In genomic region chr7:120980931-120981924, GRCm38 (mm10) we compare ENCODE assay signal across 8 mouse cellular contexts. TPM values are rescaled to one million over a fixed set of nuclear protein-coding genes. Genes with fewer than 3 reads are reported as not detected.
DNase-seq lines count a peak whose midpoint lies in the region; ATAC-seq and TF ChIP-seq lines count a peak whose summit lies in the region.

No protein-coding gene starts in this region.

- no peak for TF ChIP-seq RAD21 in MEL (IDR thresholded peaks at IDR 0.05; ENCODE audit: low read depth, low read length)

- no peak for TF ChIP-seq CTCF in MEL (IDR thresholded peaks at IDR 0.05 in 2 of 3, conservative IDR thresholded peaks at IDR 0.05 in 1 of 3; ENCODE audit: control insufficient read depth in 1 of 3, insufficient read depth in 1 of 3, low read depth in 2 of 3, low read length in 3 of 3, poor library complexity in 1 of 3, severe bottlenecking in 1 of 3)

- intact Hi-C loops in heart, postnatal 14 days (cut with DNase I), result loop anchor here (5.0 kb wide), 1 partner anchor 51 kb away; the partner anchor contains the start of gene Mettl9

- H3K27ac ChIP-seq in MEL (ENCODE audit: control insufficient read depth, low read depth, low read length) (no peak overlapping the region), macrophage (no peak overlapping the region)
- peak overlapping the region; percentile 5; the same call in 1 of the 2 replicates for H3K27ac ChIP-seq in forebrain, embryonic 12.5 days

- 3% methylated on average over 38 of the region's 39 CpGs for WGBS in forebrain, embryonic 12.5 days
- WGBS in macrophage (ENCODE audit: missing documents), result 15% methylated on average over 39 of the region's 39 CpGs

- H3K9me3 ChIP-seq in MEL (replicated peaks; ENCODE audit: insufficient read depth, low read length), result no peaks in the 10 kb centered on the region
- no peaks in the 10 kb centered on the region for H3K9me3 ChIP-seq in forebrain, embryonic 12.5 days

- H3K36me3 ChIP-seq in MEL (ENCODE audit: control insufficient read depth in 1 of 2, insufficient read depth in 2 of 2, low read length in 2 of 2) (peaks cover 0 to 36% of the 10 kb centered on the region in 2 experiments; a peak in 2 of 4 replicates), macrophage (ENCODE audit: inconsistent target) (no peaks in the 10 kb centered on the region)
- H3K36me3 ChIP-seq in forebrain, embryonic 12.5 days (replicated peaks), result no peaks in the 10 kb centered on the region

- DNase-seq in MEL (ENCODE audit: low read depth, low spot score), result peak; percentile 71
- DNase-seq in c-Kit-negative CD71-positive TER-119-positive erythroid progenitor cells, embryonic 14.5 days (ENCODE audit: low read depth, low spot score), result peak; percentile 54
- peak; percentile 45 to 47 for DNase-seq in heart, postnatal 14 days
- DNase-seq in left cerebral cortex, adult 18-20 months (ENCODE audit: low spot score in 2 of 2), result peak; percentile 30 to 50
- peak; percentile 28 for DNase-seq in right cerebral cortex, postnatal 14 days
- peak; percentile 66 for DNase-seq in yolk sac, embryonic 10.5 days (ENCODE audit: low spot score)

- TF ChIP-seq EP300 in MEL (IDR thresholded peaks at IDR 0.05; ENCODE audit: low read depth in 1 of 2, low read length in 2 of 2), result no peak

- H3K27me3 ChIP-seq in MEL (ENCODE audit: control insufficient read depth in 1 of 2, insufficient read depth in 2 of 2, low read length in 2 of 2), result peaks cover 3 to 4% of the 10 kb centered on the region in 2 experiments
- H3K27me3 ChIP-seq in forebrain, embryonic 12.5 days, result peaks cover 3% of the 10 kb centered on the region; the same call in 1 of the 2 replicates

- H3K9ac ChIP-seq in MEL (ENCODE audit: control insufficient read depth, low read depth, low read length, poor library complexity, severe bottlenecking), result peak overlapping the region; percentile 74
- peak overlapping the region; percentile 79 for H3K9ac ChIP-seq in forebrain, embryonic 12.5 days

- peak overlapping the region; percentile 64 to 82 for H3K4me3 ChIP-seq in MEL (ENCODE audit: control insufficient read depth in 1 of 2, insufficient read depth in 1 of 2, low read depth in 2 of 2, low read length in 2 of 2)
- peak overlapping the region; percentile 81 for H3K4me3 ChIP-seq in forebrain, embryonic 12.5 days (replicated peaks)
- H3K4me3 ChIP-seq in macrophage (ENCODE audit: inconsistent target), result peak overlapping the region; percentile 33

- ATAC-seq in forebrain, embryonic 12.5 days (ENCODE audit: low FRiP score), result peak; percentile 55

- no peak for TF ChIP-seq POLR2A in MEL (IDR thresholded peaks at IDR 0.05; ENCODE audit: control insufficient read depth in 1 of 2, insufficient read depth in 1 of 2, low read depth in 1 of 2, low read length in 2 of 2, poor library complexity in 1 of 2)

- H3K4me2 ChIP-seq in forebrain, embryonic 12.5 days, result peak overlapping the region; percentile 71

- H3K79me2 ChIP-seq in MEL (ENCODE audit: control insufficient read depth, insufficient read depth, low read length, poor library complexity) (peaks cover 23% of the 10 kb centered on the region), macrophage (ENCODE audit: inconsistent target) (peaks cover 35% of the 10 kb centered on the region)

- peaks cover 22 to 28% of the 10 kb centered on the region in 2 experiments for H3K4me1 ChIP-seq in MEL (ENCODE audit: control insufficient read depth in 1 of 2, insufficient read depth in 2 of 2, low read length in 2 of 2)
- H3K4me1 ChIP-seq in forebrain, embryonic 12.5 days, result peaks cover 33% of the 10 kb centered on the region

TF ChIP-seq in MEL, 35 proteins besides CTCF, POLR2A, EP300 and RAD21 (continues in another document):
- TF ChIP-seq MAFK (IDR thresholded peaks at IDR 0.05; ENCODE audit: borderline replicate concordance, low read depth, low read length) (no peak), KAT2A (conservative IDR thresholded peaks at IDR 0.05; ENCODE audit: low read depth, low read length) (no peak), MYC (IDR thresholded peaks at IDR 0.05; ENCODE audit: low read depth, low read length) (no peak), RCOR1 (IDR thresholded peaks at IDR 0.05; ENCODE audit: low read depth, low read length) (peak; percentile 28; the same call in 1 of the 2 replicates), ZNF384 (IDR thresholded peaks at IDR 0.05; ENCODE audit: low read depth, low read length) (peak; percentile 71), SMC3 (IDR thresholded peaks at IDR 0.05; ENCODE audit: low read depth, low read length) (no peak), BHLHE40 (IDR thresholded peaks at IDR 0.05; ENCODE audit: borderline replicate concordance, low read depth, low read length) (no peak), MXI1 (IDR thresholded peaks at IDR 0.05; ENCODE audit: low read depth, low read length) (peak; percentile 45; the same call in 1 of the 2 replicates), USF1 (IDR thresholded peaks at IDR 0.05; ENCODE audit: low read depth, low read length) (no peak), MEF2A (IDR thresholded peaks at IDR 0.05; ENCODE audit: extremely low read depth, insufficient replicate concordance, low read depth, low read length, poor library complexity, severe bottlenecking) (no peak), ZKSCAN1 (IDR thresholded peaks at IDR 0.05; ENCODE audit: low read depth, low read length) (no peak), CHD2 (IDR thresholded peaks at IDR 0.05; ENCODE audit: low read length) (no peak), NRF1 (IDR thresholded peaks at IDR 0.05; ENCODE audit: insufficient read depth, low read depth, low read length, poor library complexity, severe bottlenecking) (0 out of 2 replicates have a peak, but pooled peaks have one; percentile 33), ZMIZ1 (IDR thresholded peaks at IDR 0.05; ENCODE audit: low read depth, low read length) (no peak), NELFE (IDR thresholded peaks at IDR 0.05; ENCODE audit: low read depth, low read length) (no peak), TCF12 (IDR thresholded peaks at IDR 0.05; ENCODE audit: low read depth, low read length) (no peak), POLR2AphosphoS5 (IDR thresholded peaks at IDR 0.05; ENCODE audit: borderline replicate concordance, low read depth, low read length) (no peak), ZC3H11A (IDR thresholded peaks at IDR 0.05; ENCODE audit: low read depth, low read length) (no peak), ELF1 (IDR thresholded peaks at IDR 0.05; ENCODE audit: low read depth, low read length) (no peak), UBTF (IDR thresholded peaks at IDR 0.05; ENCODE audit: borderline replicate concordance, insufficient read depth, low read depth, low read length) (no peak), E2F4 (IDR thresholded peaks at IDR 0.05; ENCODE audit: borderline replicate concordance, low read depth, low read length) (no peak), MAZ (IDR thresholded peaks at IDR 0.05; ENCODE audit: low read depth, low read length) (no peak), GATA1 (IDR thresholded peaks at IDR 0.05; ENCODE audit: low read depth, low read length) (peak; percentile 22; the same call in 1 of the 2 replicates), MAX (IDR thresholded peaks at IDR 0.05; ENCODE audit: low read length) (no peak), TAL1 (IDR thresholded peaks at IDR 0.05; ENCODE audit: low read length) (no peak), HCFC1 (IDR thresholded peaks at IDR 0.05; ENCODE audit: low read depth, low read length) (no peak), ETS1 (IDR thresholded peaks at IDR 0.05; ENCODE audit: low read depth, low read length) (no peak)

RNA-seq across cellular contexts. Expression of gene Cdr2, which starts 0.9 kb away (rescaled TPM):
- total RNA-seq in MEL (2012; rRNA removed), result 12.9 and 15.8 TPM in 2 replicates
- polyA plus RNA-seq in MEL (2012; ENCODE audit: insufficient read depth in 1 of 2, insufficient read length in 2 of 2, low read depth in 1 of 2, low replicate concordance in 2 of 2, missing spikeins in 1 of 2) (10 to 100 TPM in 1 of 2 experiments, not detected in 1; 17.4 TPM), macrophage (2018) (3.2 to 6.3 TPM (median 4.4 TPM) in 3 replicates)
- 14.5 and 14.9 TPM in 2 replicates for polyA plus RNA-seq in forebrain, embryonic 12.5 days (2016; fragmentation: Nextera tagmentation; extraction: Ambion mirVana)
- 10 to 100 TPM; 24.1 to 24.8 TPM for total RNA-seq in heart, postnatal 14 days (2021)
- 10 to 100 TPM in 1 of 2 experiments, 1 to 10 TPM in 1; 9.0 to 11.4 TPM for total RNA-seq in left cerebral cortex, adult 18-20 months (2021)
- 1 to 10 TPM in 19 of 26 experiments, under 1 TPM in 6, not detected in 1; 0.58 to 5.1 (median 1.6) TPM for total RNA-seq in macrophage (2018; cell fraction: chromatin; rRNA removed)
- 1 to 10 TPM; 1.2 to 5.6 (median 2.7) TPM for total RNA-seq in macrophage (2018; cell fraction: cytosol; rRNA removed)
- total RNA-seq in macrophage (2018; cell fraction: nucleus; rRNA removed), result 1 to 10 TPM in 22 of 26 experiments, under 1 TPM in 4; 0.40 to 8.0 (median 2.4) TPM

RNA-seq across cellular contexts. Expression of gene Mfsd13b, which starts 1.1 kb away (rescaled TPM):
- total RNA-seq in MEL (2012; rRNA removed), result not detected in 2 replicates
- under 1 TPM in 1 of 2 experiments, not detected in 1; 0.17 TPM for polyA plus RNA-seq in MEL (2012; ENCODE audit: insufficient read depth in 1 of 2, insufficient read length in 2 of 2, low read depth in 1 of 2, low replicate concordance in 2 of 2, missing spikeins in 1 of 2)
- polyA plus RNA-seq in forebrain, embryonic 12.5 days (2016; fragmentation: Nextera tagmentation; extraction: Ambion mirVana), result 0.15 and 0.20 TPM in 2 replicates
- not detected for total RNA-seq in heart, postnatal 14 days (2021)
- under 1 TPM; 0.21 to 0.46 TPM for total RNA-seq in left cerebral cortex, adult 18-20 months (2021)
- total RNA-seq in macrophage (2018; cell fraction: chromatin; rRNA removed), result 10 to 100 TPM in 1 of 26 experiments, 1 to 10 TPM in 5, under 1 TPM in 2, not detected in 18; 0.65 to 12.3 (median 2.3) TPM
- 1 to 10 TPM in 1 of 26 experiments, under 1 TPM in 12, not detected in 13; 0.05 to 1.0 (median 0.19) TPM for total RNA-seq in macrophage (2018; cell fraction: cytosol; rRNA removed)
- 1 to 10 TPM in 12 of 26 experiments, under 1 TPM in 2, not detected in 12; 0.54 to 6.8 (median 3.1) TPM for total RNA-seq in macrophage (2018; cell fraction: nucleus; rRNA removed)
- 0.07 to 0.16 TPM in 2 of 3 replicates, not detected in the other for polyA plus RNA-seq in macrophage (2018)

RNA-seq across cellular contexts. Expression of gene Mettl9, which starts 53.0 kb away (rescaled TPM):
- 33.4 and 39.8 TPM in 2 replicates for total RNA-seq in MEL (2012; rRNA removed)
- polyA plus RNA-seq in MEL (2012; ENCODE audit: insufficient read depth in 1 of 2, insufficient read length in 2 of 2, low read depth in 1 of 2, low replicate concordance in 2 of 2, missing spikeins in 1 of 2) (10 to 100 TPM; 73.3 to 80.4 TPM), macrophage (2018) (35.8 to 44.5 TPM (median 41.0 TPM) in 3 replicates)
- 227 and 230 TPM in 2 replicates for polyA plus RNA-seq in forebrain, embryonic 12.5 days (2016; fragmentation: Nextera tagmentation; extraction: Ambion mirVana)
- 10 to 100 TPM; 78.8 to 94.3 TPM for total RNA-seq in heart, postnatal 14 days (2021)
- total RNA-seq in left cerebral cortex, adult 18-20 months (2021), result 100 to 1,000 TPM in 1 of 2 experiments, 10 to 100 TPM in 1; 97.5 to 106 TPM
- 10 to 100 TPM in 24 of 26 experiments, 1 to 10 TPM in 2; 8.0 to 55.7 (median 22.6) TPM for total RNA-seq in macrophage (2018; cell fraction: chromatin; rRNA removed)
- total RNA-seq in macrophage (2018; cell fraction: cytosol; rRNA removed), result 10 to 100 TPM; 38.6 to 58.8 (median 49.2) TPM
- 10 to 100 TPM; 16.2 to 42.6 (median 28.0) TPM for total RNA-seq in macrophage (2018; cell fraction: nucleus; rRNA removed)
